Mouse (Mus musculus) monocyte, adult 5-6 weeks (primary cell): ENCODE data around the gene Kif13a. TPM values are rescaled to one million over a fixed set of nuclear protein-coding genes. Genes with fewer than 3 reads are reported as not detected.

Experiments used
- ATAC-seq: fragments of 153-309, 156-312 bp; replicated peaks from 2 replicates; pipeline ENCODE4 v1.8.0; 2017; ENCODE audit warnings: mild to moderate bottlenecking; ENCODE audit not compliant: low TSS enrichment, insufficient number of reproducible peaks, severe bottlenecking, poor library complexity, low FRiP score
- total RNA-seq: library from RNA; stranded (forward); fragments of 200-1000, 200-491, 200-594 nt; gene quantifications from 3 replicates; pipeline ENCODE4 v1.2.3, GENCODE M21; 2017

The Kif13a gene
- total RNA-seq, 1 experiment from 2014 or later: 13.3 TPM

DNA sequence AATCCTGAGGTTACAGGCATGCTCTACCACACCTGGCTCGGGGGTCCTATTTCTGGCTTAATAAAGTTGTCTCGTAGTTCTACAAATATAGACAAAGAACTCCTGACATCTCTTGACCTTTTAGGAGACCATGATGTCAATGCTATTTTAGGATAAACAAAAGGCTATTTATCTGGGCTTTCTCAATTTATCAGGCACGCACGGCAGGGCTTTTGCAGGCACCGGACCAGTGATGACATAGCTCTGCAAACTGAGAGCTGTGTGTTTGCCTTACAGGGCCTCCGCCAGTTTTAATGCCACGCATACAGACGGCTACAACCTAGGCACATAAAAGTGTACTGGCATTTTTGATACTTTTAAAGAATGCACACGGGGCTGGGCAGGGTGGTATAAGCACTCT, 118.0 kb downstream of the Kif13a start:
- no peak for ATAC-seq

DNA sequence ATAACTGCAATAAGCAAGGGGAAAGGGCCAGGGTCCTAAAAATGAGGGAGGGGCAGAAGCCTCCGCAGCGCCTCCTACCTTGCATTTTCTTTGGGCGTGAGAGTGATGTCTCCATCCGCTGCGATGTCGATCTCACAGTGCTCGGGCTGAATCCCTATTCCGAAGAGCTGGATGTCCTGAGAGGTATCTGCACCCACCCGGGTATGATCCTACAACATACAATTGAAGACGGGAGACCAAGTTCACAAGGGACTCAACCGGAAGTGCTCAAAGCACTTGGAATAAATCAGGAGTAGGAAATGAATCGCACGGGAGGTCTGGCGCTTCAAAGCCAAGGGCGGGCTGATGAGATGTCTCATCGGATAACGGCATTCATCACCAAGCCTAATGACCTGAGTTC, 119.1 kb downstream of the Kif13a start:
- ATAC-seq: no peak

DNA sequence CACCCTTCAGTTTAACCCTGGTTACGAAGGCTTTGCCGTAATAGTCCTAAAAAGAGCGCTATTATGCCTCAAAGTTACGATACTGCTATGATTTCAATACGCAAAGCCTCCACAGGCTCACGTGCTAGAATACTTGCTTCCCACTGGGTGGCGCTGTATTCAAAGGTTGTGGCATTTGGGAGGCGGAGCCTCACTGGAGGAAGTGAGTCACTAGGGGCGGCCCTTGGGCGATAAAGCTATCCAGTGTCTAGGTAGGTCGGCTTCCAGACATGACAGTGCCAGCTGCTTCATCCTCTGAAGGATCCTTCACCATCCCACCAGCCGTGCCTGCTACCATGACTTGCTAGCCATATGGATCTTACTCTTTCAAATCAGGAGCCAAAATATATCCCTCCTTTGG, 119.6 kb downstream of the Kif13a start:
- 0 out of 2 replicates have a peak, but pooled peaks have one; percentile 33 for ATAC-seq

DNA sequence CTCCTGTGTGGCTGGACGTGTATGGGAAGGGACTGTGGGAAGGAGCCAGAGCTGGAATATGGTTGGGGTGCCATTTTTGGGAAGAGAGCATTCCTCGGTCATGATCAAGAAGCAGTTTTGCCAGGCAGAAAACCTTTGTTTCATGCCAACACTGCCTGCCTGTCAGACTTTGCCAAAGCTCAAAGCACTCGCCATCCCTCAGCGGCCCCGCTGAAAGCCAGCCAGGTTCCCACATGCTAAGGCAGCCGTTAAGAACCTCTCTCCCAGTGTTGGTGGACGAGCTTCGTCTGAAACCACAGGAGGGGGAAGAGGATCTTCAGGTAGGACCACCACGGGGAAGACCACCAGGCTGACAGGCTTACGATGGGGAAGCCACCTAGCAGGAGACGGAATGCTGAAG, 121.8 kb downstream of the Kif13a start:
- ATAC-seq: no peak

DNA sequence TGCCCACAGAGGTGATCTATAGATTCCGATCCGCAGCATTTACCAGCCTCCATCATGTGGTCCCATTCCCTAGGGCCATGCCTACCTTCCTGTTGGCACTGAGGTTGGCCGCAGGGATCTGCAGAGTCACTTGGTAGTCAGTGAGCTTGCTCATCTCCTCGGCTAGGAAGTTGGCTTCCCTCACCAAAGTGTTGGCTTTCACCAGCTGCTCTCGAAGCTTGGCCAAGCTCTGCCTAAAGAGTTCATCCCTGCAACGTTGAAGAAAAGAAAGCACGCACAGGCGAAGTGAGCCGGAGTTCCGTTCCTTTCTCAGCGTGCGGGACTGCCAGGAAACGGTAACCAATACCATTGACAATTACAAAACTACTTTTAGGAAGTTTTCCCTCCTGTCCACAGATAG, 128.5 kb downstream of the Kif13a start:
- ATAC-seq: no peak

DNA sequence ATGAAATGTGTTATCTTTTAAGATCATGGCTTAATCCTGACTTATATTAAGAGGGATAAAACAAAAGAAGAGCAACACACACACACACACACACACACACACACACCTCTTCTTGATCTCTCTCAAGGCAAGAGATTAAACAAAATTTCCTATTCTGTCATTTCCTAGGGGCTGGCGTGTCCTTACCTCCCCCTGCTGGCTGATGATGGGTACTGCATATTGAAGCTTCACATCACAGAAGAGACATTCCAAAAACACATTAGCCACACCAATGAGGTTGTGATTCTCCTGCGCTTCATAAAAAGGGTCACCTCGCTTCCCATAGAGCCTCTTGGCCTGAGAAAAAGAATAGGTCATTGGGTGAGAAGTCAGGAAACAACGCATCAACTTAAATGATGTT, 131.5 kb downstream of the Kif13a start:
- peak; percentile 72 for ATAC-seq

DNA sequence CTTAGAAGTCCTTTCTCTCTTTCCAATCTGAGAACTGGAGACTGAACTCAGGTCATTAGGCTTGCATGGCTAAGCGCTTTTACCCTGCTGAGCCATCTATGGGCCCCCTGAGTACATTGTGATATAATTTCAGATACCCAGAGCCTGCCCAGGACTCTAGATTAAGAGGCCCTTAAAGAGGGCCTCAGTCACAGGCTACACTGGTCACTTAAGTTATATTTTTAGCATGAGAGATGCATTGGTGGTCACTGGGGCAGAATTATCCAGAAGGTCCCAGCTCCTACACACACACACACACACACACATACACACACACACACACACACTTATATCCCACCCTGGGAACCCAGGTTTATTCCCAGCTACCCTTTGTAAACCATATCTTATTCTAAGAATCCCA, 133.3 kb downstream of the Kif13a start:
- no peak for ATAC-seq

DNA sequence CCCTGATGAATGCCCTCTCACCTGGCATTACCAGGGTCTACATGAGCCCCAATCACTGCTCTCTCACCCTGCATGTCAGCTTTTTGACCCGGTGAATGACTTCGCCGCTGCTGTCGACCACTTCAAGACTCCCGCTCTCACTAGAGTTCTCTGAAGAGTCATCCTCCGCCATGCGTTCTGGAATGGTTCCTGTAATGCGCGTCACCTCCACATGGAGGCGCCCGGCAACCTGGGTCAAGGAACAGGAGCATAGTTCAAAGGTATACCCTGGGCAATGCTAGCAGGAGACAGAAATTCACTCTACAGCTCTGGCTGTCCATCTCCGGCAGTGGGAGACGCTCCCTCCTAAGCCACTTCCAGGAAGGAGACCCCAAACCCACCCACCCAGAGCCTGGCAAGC, 135.8 kb downstream of the Kif13a start:
- no peak for ATAC-seq

DNA sequence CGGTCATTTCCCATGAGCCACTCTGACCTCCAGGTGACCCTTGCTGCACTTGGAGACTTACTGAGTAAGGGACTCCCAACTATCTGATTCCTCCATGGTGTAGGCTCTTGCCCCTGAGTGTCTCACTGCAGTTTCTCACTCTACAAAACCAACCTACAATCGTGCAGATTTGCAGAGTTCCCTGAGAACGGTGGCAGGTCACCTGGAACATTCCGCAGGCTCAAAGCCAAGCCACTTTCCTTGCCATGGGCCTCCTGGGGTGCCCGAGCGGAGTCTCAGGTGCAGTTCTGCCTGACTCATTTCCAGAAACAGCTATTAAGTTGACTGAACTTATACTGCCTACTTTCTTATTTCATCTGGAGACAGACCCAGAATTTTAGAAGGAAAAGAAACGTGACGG, 141.2 kb downstream of the Kif13a start:
- no peak for ATAC-seq

DNA sequence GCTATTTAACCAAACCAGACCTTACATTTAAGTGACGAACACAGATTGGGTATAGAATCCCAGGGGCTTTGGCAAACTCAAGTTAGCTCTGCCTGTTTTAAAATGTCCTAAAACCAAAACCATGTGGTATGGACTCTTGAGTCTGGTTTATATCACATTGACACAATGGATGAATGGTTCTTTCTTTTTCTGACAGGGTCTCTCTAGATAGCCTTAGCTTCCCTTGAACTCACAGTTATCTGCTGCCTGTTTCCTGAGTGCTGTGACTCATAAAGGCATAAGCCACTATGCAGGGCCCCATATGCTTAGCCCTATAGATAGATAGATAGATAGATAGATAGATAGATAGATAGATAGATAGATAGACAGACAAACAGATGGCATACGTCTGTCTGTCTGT, 142.8 kb downstream of the Kif13a start:
- no peak for ATAC-seq

DNA sequence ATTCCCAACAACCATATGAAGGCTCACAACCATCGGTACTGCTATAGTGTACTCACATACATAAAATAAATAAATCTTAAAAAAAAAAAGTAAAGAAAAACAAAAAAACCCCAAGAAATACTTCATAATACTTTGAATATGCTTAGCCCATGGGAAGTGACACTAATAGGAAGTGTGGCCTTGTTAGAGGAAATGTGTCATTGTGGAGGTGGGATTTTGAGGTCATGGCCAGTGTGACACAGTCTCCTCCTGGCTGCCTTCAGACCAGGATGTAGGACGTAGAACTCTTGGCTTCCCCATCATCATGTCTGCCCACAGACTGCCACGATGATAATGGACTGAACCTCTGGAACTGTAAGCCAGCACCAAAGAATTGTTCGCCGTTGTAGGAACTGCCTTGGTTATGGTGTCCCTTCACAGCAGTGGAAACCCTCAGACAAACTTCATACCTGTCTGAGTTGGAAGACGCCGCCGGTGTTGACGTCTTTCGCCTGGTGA, 143.6 kb downstream of the Kif13a start:
- ATAC-seq: no peak

DNA sequence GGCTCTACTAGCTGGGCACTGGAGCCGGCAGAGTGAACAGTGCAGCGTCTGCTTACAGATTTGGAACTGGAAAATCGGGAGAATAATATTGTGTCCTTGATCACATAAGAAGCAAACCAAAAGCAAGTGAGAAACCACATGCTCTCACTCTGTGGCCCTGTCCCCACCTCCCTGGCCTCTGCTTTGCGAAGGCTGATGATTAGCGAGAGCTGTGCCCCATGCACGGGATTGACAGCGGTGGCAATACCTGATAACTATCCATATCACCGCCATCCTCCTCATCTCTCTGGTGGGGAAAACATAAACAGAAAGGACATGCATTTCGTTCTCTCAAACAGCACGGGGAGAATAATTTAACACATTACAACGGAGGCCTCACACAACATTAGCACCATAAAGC, 149.3 kb downstream of the Kif13a start:
- ATAC-seq: no peak; the same call in 1 of the 2 replicates

DNA sequence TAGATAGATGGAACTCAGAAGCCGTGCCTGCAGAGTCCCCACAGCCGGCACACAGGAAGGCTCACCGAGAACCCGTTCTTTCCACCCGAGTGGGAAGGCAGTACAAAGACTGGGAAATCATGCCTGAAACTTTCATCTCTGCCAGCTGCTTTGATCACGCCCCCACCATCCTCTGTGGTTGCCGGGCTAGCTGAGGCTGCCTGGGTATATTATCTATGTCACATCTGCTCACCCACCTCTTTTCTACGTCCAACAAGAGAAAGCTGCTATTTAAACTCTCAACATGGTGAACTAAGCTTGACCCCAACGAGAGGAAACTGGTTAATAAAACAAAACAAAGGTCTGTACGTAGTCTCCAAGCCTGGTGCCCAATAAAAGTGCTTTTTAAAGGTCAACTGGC, 149.8 kb downstream of the Kif13a start:
- ATAC-seq: peak; percentile 14; the same call in 1 of the 2 replicates

DNA sequence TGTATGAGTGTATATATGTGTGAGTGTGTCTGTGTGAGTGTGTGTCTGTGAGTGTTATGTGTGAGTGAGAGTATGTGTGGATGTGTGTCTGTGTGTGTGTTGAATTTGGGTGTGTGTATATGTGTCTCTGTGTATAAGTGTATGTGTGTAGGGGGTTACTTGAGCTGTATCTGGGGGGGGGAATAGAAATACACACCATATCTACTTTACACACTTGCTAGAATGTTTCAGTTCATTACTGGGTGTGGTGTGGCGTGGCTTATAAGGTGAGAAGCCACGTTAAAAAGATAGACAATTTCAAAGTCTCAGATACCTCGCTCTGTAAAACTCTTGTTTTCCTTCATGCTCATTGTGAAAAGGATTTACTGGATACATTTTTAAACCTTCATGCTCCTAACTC, 152.2 kb downstream of the Kif13a start:
- ATAC-seq: no peak

DNA sequence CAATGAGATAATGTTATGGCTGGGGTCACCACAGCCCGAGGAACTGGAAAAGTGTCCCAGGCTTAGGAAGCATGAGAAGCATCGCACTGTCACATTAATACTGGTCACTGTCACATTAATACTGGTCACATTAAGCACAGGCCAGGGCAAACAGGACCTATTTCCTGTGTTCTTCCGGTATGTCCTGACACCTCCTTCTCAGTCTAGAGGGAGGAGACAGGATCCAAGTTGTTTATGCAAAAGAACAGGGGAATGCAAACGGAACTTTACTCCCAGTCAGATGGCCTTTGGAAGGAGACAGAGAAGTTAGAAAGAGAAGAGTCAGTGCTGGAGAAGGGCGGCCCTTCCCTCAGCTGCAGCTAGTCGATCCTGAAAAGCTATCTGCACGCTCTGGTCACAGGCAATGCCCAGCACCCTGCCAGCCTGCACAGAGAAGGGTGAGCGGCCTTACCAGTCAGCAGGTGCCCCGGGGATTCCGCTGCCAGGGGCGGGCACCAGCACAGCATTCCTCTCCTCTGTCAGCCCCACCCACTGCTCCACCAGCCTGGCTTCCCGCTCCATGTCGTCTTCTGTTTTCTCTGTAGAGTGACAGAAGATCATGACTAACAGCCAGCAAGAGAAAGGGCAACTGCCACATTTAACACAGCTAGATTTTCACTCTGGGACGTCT, 152.9 kb downstream of the Kif13a start:
- no peak for ATAC-seq

DNA sequence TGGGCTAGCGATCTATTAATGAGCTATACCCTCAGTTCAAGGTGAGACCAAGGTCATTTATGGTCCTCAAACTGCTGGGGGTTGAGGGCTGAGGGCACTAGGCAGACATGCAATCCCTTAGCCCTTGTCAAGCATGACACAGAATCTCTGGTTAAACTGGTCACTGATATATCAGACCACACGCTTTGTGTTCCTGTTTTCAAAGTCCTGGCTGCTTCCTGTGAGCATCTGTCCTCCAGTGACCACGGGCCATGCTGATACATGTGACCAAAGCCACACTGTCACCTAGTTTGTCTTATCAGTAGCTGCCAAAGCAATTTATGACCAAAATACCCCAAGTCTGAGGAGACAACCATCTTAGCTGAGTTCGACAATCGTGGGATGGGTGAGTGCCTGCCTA, 154.7 kb downstream of the Kif13a start:
- ATAC-seq: peak; percentile 71

DNA sequence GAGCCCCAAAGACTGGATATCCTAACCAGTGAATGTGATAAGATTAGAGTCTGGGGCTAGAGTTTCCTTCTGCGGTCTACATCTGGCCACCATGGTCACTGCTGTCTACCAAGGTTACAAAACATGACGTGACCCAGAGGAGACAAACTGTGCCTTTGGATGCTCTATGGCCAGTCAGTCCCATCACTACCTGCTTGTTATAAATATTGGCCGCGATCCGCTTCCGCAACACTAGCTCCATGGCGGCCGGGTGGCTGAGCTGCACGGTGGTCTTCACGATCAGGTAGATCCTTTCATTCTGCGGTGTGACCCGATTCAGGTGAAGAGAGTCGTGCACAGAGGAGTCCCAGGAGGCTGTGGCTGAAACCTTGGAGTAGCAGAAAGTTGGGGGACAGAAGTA, 157.1 kb downstream of the Kif13a start:
- no peak for ATAC-seq

DNA sequence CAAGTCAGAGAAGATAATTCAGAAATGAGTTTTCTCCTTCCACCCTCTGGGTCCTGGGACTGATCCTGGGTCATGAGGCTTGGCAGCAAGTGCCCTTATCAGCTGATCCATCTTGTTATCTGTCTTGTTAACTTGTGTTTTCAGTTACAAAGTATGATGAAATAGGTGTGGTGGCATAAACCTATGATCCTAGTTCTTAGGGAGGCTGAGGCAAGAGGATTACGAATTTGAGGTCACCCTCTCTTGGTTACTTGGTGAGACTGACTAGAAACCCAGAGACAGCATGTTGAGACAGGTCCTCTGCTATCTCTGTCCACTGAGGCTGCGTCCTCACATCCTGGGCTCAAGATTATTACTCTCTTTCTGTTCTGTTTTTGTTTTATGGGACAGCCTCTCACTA, 164.3 kb downstream of the Kif13a start:
- no peak for ATAC-seq

DNA sequence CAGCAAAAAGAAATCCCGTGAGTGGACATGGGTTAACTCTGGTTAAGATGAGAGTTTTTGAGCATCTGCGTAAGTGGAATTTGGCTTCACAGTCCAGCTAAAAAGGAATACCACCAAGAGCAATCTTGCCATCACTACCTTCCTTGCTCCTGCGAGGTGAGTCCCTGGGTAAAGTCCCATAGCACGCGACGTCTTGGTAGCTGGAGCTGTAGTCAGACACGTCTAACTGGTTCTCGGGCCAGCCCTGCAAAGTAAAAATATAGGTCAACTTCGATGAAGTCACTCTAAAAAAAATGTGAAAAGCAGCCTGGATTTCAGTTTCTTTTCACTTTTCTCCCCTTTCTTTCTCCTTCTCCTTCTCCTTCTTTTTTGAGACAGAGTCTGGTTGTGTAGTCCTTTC, 166.5 kb downstream of the Kif13a start:
- ATAC-seq: no peak

DNA sequence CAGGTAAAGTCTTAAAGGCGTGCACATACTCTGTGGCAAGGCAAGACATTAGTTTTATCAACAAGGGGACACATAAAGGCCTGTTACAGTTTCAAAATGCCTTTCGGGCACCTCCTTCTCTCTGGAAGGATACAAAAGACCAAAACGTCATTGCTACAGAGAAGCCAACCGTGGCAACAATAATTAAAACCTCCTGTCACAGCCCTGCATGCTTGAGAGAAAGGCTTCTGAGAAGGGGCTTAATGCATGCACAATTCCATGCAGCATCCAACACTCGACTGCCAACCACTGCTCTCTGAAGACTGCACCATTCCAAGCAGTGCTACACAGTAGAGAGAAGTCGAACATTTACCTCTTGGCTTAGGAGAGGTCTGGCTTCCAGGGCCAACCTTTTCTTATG, 168.7 kb downstream of the Kif13a start:
- no peak for ATAC-seq

DNA sequence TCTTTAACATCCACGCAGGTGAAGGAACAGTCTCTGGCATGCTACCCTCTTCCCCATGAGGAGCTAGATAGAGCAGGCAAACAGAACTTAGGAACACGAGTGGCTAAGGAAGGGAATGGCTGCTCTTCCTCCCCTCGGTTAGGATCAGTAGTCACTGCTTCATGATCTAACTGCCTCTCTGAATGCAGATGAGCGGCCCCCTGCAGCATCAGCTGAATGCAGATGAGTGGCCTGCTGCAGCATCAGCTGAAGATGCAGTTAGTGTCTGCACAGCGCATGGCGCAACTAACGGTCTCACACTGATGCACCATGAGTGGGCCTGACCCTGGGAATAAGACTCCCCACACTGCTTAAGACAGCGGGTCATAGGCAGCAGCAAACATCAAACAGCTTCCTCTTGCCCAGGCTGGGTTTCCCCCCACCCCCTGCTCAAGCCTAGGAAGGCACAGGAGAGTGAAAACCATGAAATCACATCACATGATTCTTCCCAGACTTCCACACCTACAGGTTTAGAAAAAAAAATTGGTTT, 170.3 kb downstream of the Kif13a start:
- ATAC-seq: no peak
